Mouse (Mus musculus) spleen, postnatal 10 days (tissue): ENCODE results near the gene Lgmn.

Experiments used
- DNase-seq, 2 experiments: peaks; one replicate each; pipeline ENCODE4 v3.0.0; 2021 to 2022; ENCODE audit warnings: low spot score in 2 of 2

Gene Lgmn

GRCm38 (mm10) chr12:102350997-102351396 lies 88.6 kb downstream of the Lgmn start:
- no peak for DNase-seq

GRCm38 (mm10) chr12:102348447-102348846 lies 91.2 kb downstream of the Lgmn start:
- no peak for DNase-seq

- DNase-seq, result peak in 1 of 2 experiments; percentile 76
Measured at GRCm38 (mm10) chr12:102346507-102346906, 93.1 kb downstream of the Lgmn start.

- DNase-seq, result no peak
Measured at GRCm38 (mm10) chr12:102345031-102345815, 94.4 kb downstream of the Lgmn start.
